Mouse (Mus musculus): ENCODE measurements at regions not wholly inside any gene's neighbourhood (a gene's known extent, or its start where the extent isn't known, plus 50 kb on each side); places are given as distances from the start of the nearest gene placed in this dataset.

GRCm38 (mm10) chr9:95316726-95317125 is 89.8 kb downstream of the Chst2 start:
- Histone ChIP-seq H3K4me2 (ENCODE audit: low read length) (no peak overlapping the region), H3K36me3 (ENCODE audit: control insufficient read depth, insufficient read depth, low read length) (no peaks in the 10 kb centered on the region), H3K27me3 (replicated peaks; ENCODE audit: control insufficient read depth, insufficient read depth, low read length) (no peaks in the 10 kb centered on the region), H3K9me3 (replicated peaks; ENCODE audit: control insufficient read depth, low read length) (no peaks in the 10 kb centered on the region), H3K4me3 (ENCODE audit: low read depth, low read length) (no peak overlapping the region), H3K9ac (ENCODE audit: low read length) (no peak overlapping the region), H3K27ac (ENCODE audit: low read depth, low read length) (no peak overlapping the region), H3K4me1 (ENCODE audit: control insufficient read depth, insufficient read depth, low read length) (no peaks in the 10 kb centered on the region)
- DNase-seq (ENCODE audit: low spot score), result no peak
- WGBS, result 93% methylated on average over 8 of the region's 8 CpGs
- no peak for ATAC-seq

GRCm38 (mm10) chr9:95315080-95315479 is 91.4 kb downstream of the Chst2 start:
- H3K27me3 ChIP-seq (replicated peaks; ENCODE audit: control insufficient read depth, insufficient read depth, low read length), result no peaks in the 10 kb centered on the region
- no peaks in the 10 kb centered on the region for H3K4me1 ChIP-seq (ENCODE audit: control insufficient read depth, insufficient read depth, low read length)
- H3K36me3 ChIP-seq (ENCODE audit: control insufficient read depth, insufficient read depth, low read length), result no peaks in the 10 kb centered on the region
- no peaks in the 10 kb centered on the region for H3K9me3 ChIP-seq (replicated peaks; ENCODE audit: control insufficient read depth, low read length)
- H3K4me3 ChIP-seq (ENCODE audit: low read depth, low read length), result no peak overlapping the region
- no peak overlapping the region for H3K27ac ChIP-seq (ENCODE audit: low read depth, low read length)
- WGBS, result 79% methylated on average over 4 of the region's 4 CpGs
- no peak for DNase-seq (ENCODE audit: low spot score)
- no peak overlapping the region for H3K9ac ChIP-seq (ENCODE audit: low read length)
- no peak for ATAC-seq
- no peak overlapping the region for H3K4me2 ChIP-seq (ENCODE audit: low read length)

GRCm38 (mm10) chr9:95311671-95312070 is 94.9 kb downstream of the Chst2 start:
- H3K4me3 ChIP-seq (ENCODE audit: low read depth, low read length), result no peak overlapping the region
- no peaks in the 10 kb centered on the region for H3K36me3 ChIP-seq (ENCODE audit: control insufficient read depth, insufficient read depth, low read length)
- no peaks in the 10 kb centered on the region for H3K4me1 ChIP-seq (ENCODE audit: control insufficient read depth, insufficient read depth, low read length)
- H3K9me3 ChIP-seq (replicated peaks; ENCODE audit: control insufficient read depth, low read length), result no peaks in the 10 kb centered on the region
- no peaks in the 10 kb centered on the region for H3K27me3 ChIP-seq (replicated peaks; ENCODE audit: control insufficient read depth, insufficient read depth, low read length)
- no peak overlapping the region for H3K27ac ChIP-seq (ENCODE audit: low read depth, low read length)
- H3K4me2 ChIP-seq (ENCODE audit: low read length), result no peak overlapping the region
- ATAC-seq (no peak), DNase-seq (ENCODE audit: low spot score) (no peak)
- H3K9ac ChIP-seq (ENCODE audit: low read length), result no peak overlapping the region
- 80% methylated on average over 3 of the region's 3 CpGs for WGBS

- H3K9me3 ChIP-seq (replicated peaks; ENCODE audit: control insufficient read depth, low read length), result no peaks in the 10 kb centered on the region
- H3K9ac ChIP-seq (ENCODE audit: low read length), result no peak overlapping the region
- no peak overlapping the region for H3K27ac ChIP-seq (ENCODE audit: low read depth, low read length)
- no peaks in the 10 kb centered on the region for H3K4me1 ChIP-seq (ENCODE audit: control insufficient read depth, insufficient read depth, low read length)
- no peak overlapping the region for H3K4me2 ChIP-seq (ENCODE audit: low read length)
- ATAC-seq, result no peak
- DNase-seq (ENCODE audit: low spot score), result no peak
- H3K27me3 ChIP-seq (replicated peaks; ENCODE audit: control insufficient read depth, insufficient read depth, low read length), result no peaks in the 10 kb centered on the region
- H3K36me3 ChIP-seq (ENCODE audit: control insufficient read depth, insufficient read depth, low read length), result no peaks in the 10 kb centered on the region
- no peak overlapping the region for H3K4me3 ChIP-seq (ENCODE audit: low read depth, low read length)
Observed at GRCm38 (mm10) chr9:95289008-95289407, 117.5 kb downstream of the Chst2 start.

- WGBS, result 92% methylated on average over 3 of the region's 3 CpGs
- H3K36me3 ChIP-seq (ENCODE audit: control insufficient read depth, insufficient read depth, low read length), result no peaks in the 10 kb centered on the region
- no peak for ATAC-seq
Observed at GRCm38 (mm10) chr9:95282996-95283395, 123.5 kb downstream of the Chst2 start.

GRCm38 (mm10) chr9:95282502-95282901 is 124.0 kb downstream of the Chst2 start:
- ATAC-seq (no peak), DNase-seq (ENCODE audit: low spot score) (no peak)
- no peak overlapping the region for H3K4me3 ChIP-seq (ENCODE audit: low read depth, low read length)
- H3K27ac ChIP-seq (ENCODE audit: low read depth, low read length), result no peak overlapping the region
- H3K9ac ChIP-seq (ENCODE audit: low read length), result no peak overlapping the region
- no peak overlapping the region for H3K4me2 ChIP-seq (ENCODE audit: low read length)
- WGBS, result 89% methylated on average over 2 of the region's 2 CpGs
- no peaks in the 10 kb centered on the region for H3K36me3 ChIP-seq (ENCODE audit: control insufficient read depth, insufficient read depth, low read length)
- no peaks in the 10 kb centered on the region for H3K27me3 ChIP-seq (replicated peaks; ENCODE audit: control insufficient read depth, insufficient read depth, low read length)
- H3K9me3 ChIP-seq (replicated peaks; ENCODE audit: control insufficient read depth, low read length), result no peaks in the 10 kb centered on the region
- H3K4me1 ChIP-seq (ENCODE audit: control insufficient read depth, insufficient read depth, low read length), result no peaks in the 10 kb centered on the region

More at GRCm38 (mm10) chr9:95282996-95283395, 123.5 kb downstream of the Chst2 start:
- H3K27ac ChIP-seq (ENCODE audit: low read depth, low read length), result no peak overlapping the region
- H3K9ac ChIP-seq (ENCODE audit: low read length), result no peak overlapping the region
- no peak for DNase-seq (ENCODE audit: low spot score)
- H3K4me2 ChIP-seq (ENCODE audit: low read length), result no peak overlapping the region
- no peaks in the 10 kb centered on the region for H3K4me1 ChIP-seq (ENCODE audit: control insufficient read depth, insufficient read depth, low read length)
- no peak overlapping the region for H3K4me3 ChIP-seq (ENCODE audit: low read depth, low read length)
- no peaks in the 10 kb centered on the region for H3K9me3 ChIP-seq (replicated peaks; ENCODE audit: control insufficient read depth, low read length)
- H3K27me3 ChIP-seq (replicated peaks; ENCODE audit: control insufficient read depth, insufficient read depth, low read length), result no peaks in the 10 kb centered on the region

Data from forebrain, embryonic 14.5 days (tissue).